Mouse (Mus musculus) stomach, embryonic 16.5 days (tissue): ENCODE results near the gene Mrpl24. TPM values are rescaled to one million over a fixed set of nuclear protein-coding genes. Genes with fewer than 3 reads are reported as not detected.

Source experiments
- ATAC-seq: fragments of 200-750 bp; cut with Nextera tagmentation; 2 replicates; pipeline ENCODE4 v1.8.0; 2017; ENCODE audit warnings: moderate number of reproducible peaks, moderate TSS enrichment; ENCODE audit not compliant: insufficient read depth, low FRiP score
- H3K27ac ChIP-seq: fragments of 300-500 bp; sonication (generic); 2 replicates; pipeline ENCODE4 v1.5.1; 2014; ENCODE audit warnings: low read length
- H3K27me3 ChIP-seq: fragments of 300-500 bp; sonication (generic); 2 replicates; pipeline ENCODE4 v1.6.1; 2014; ENCODE audit warnings: low read length, control low read depth, mixed read lengths; ENCODE audit not compliant: control insufficient read depth, insufficient read depth
- H3K36me3 ChIP-seq: fragments of 300-500 bp; sonication (generic); 2 replicates; pipeline ENCODE4 v1.6.1; 2014; ENCODE audit warnings: low read length; ENCODE audit not compliant: control insufficient read depth, insufficient read depth
- H3K4me1 ChIP-seq: fragments of 300-500 bp; sonication (generic); 2 replicates; pipeline ENCODE4 v1.6.1; 2014; ENCODE audit warnings: low read length, control low read depth, mixed read lengths; ENCODE audit not compliant: control insufficient read depth, insufficient read depth
- H3K4me2 ChIP-seq: fragments of 300-500 bp; sonication (generic); 2 replicates; pipeline ENCODE4 v1.6.1; 2014; ENCODE audit warnings: low read depth, low read length, mixed read lengths
- H3K4me3 ChIP-seq: fragments of 300-500 bp; sonication (generic); replicated peaks from 2 replicates; pipeline ENCODE4 v1.5.1; 2014; ENCODE audit warnings: mild to moderate bottlenecking, low read length
- H3K9ac ChIP-seq: fragments of 300-500 bp; sonication (generic); 2 replicates; pipeline ENCODE4 v1.6.1; 2014; ENCODE audit warnings: low read length
- H3K9me3 ChIP-seq: fragments of 300-500 bp; sonication (generic); replicated peaks from 2 replicates; pipeline ENCODE4 v1.6.1; 2016; ENCODE audit warnings: low read length, control low read depth; ENCODE audit not compliant: control insufficient read depth
- WGBS: fragments of 180-500 bp; shearing (Covaris S2); extraction: QIAGEN DNeasy Blood & Tissue Kit; methylation state at CpG from one replicate; pipeline ENCODE4 v1.1.7; 2014; 5-methylcytosine and 5-hydroxymethylcytosine counted together
- polyA plus RNA-seq: library from polyadenylated mRNA; unstranded; fragments of >200 nt; fragmentation: Nextera tagmentation; extraction: Ambion mirVana; gene quantifications from 2 replicates; pipeline ENCODE4 v1.2.1, GENCODE M21; 2015

Mrpl24 gene
- polyA plus RNA-seq, 1 experiment from 2014 or later: 77.2 TPM

GRCm38 (mm10) chr3:87935776-87936175 lies 16.5 kb downstream of the Mrpl24 start:
- peak; percentile 45; the same call in 1 of the 2 replicates for ATAC-seq
- Histone ChIP-seq H3K4me2 (no peak overlapping the region), H3K9ac (no peak overlapping the region), H3K27ac (no peak overlapping the region), H3K4me3 (no peak overlapping the region), H3K4me1 (peaks cover 13% of the 10 kb centered on the region), H3K36me3 (peaks cover 24% of the 10 kb centered on the region; the same call in 1 of the 2 replicates), H3K27me3 (no peaks in the 10 kb centered on the region), H3K9me3 (no peaks in the 10 kb centered on the region)
- 98% methylated on average over 2 of the region's 2 CpGs for WGBS

GRCm38 (mm10) chr3:87940611-87941010 lies 21.3 kb downstream of the Mrpl24 start:
- H3K4me2 ChIP-seq: no peak overlapping the region
- no peak overlapping the region for H3K27ac ChIP-seq
- H3K27me3 ChIP-seq: no peaks in the 10 kb centered on the region
- 60% methylated on average over 5 of the region's 5 CpGs for WGBS
- H3K4me3 ChIP-seq: no peak overlapping the region
- peaks cover 22% of the 10 kb centered on the region for H3K36me3 ChIP-seq
- no peaks in the 10 kb centered on the region for H3K9me3 ChIP-seq
- H3K4me1 ChIP-seq: no peaks in the 10 kb centered on the region; the same call in 1 of the 2 replicates
- H3K9ac ChIP-seq: no peak overlapping the region
- no peak for ATAC-seq

- peaks cover 6% of the 10 kb centered on the region for H3K4me1 ChIP-seq
- ATAC-seq: no peak
- H3K27me3 ChIP-seq: no peaks in the 10 kb centered on the region
- H3K27ac ChIP-seq: no peak overlapping the region
- no peak overlapping the region for H3K4me3 ChIP-seq
- no peaks in the 10 kb centered on the region for H3K9me3 ChIP-seq
- WGBS: 85% methylated on average over 2 of the region's 2 CpGs
- no peak overlapping the region for H3K9ac ChIP-seq
- no peak overlapping the region for H3K4me2 ChIP-seq
- peaks cover 22% of the 10 kb centered on the region for H3K36me3 ChIP-seq
Measured at GRCm38 (mm10) chr3:87942471-87942870, 23.2 kb downstream of the Mrpl24 start.

- Histone ChIP-seq H3K4me2 (no peak overlapping the region), H3K9ac (no peak overlapping the region), H3K36me3 (peaks cover 18% of the 10 kb centered on the region), H3K4me3 (no peak overlapping the region), H3K9me3 (no peaks in the 10 kb centered on the region), H3K27ac (no peak overlapping the region), H3K4me1 (peaks cover 17% of the 10 kb centered on the region), H3K27me3 (no peaks in the 10 kb centered on the region; the same call in 1 of the 2 replicates)
- ATAC-seq: no peak
- 81% methylated on average over 7 of the region's 7 CpGs for WGBS
Measured at GRCm38 (mm10) chr3:87943586-87943985, 24.3 kb downstream of the Mrpl24 start.

- no peaks in the 10 kb centered on the region; the same call in 1 of the 2 replicates for H3K27me3 ChIP-seq
- H3K9ac ChIP-seq: peak overlapping the region; percentile 46; the same call in 1 of the 2 replicates
- H3K4me1 ChIP-seq: peaks cover 26% of the 10 kb centered on the region
- H3K36me3 ChIP-seq: peaks cover 11% of the 10 kb centered on the region; the same call in 1 of the 2 replicates
- H3K4me2 ChIP-seq: no peak overlapping the region
- no peak overlapping the region; the same call in 1 of the 2 replicates for H3K27ac ChIP-seq
- ATAC-seq: peak; percentile 56; the same call in 1 of the 2 replicates
- H3K4me3 ChIP-seq: no peak overlapping the region
- WGBS: 23% methylated on average over 4 of the region's 4 CpGs
- H3K9me3 ChIP-seq: no peaks in the 10 kb centered on the region
Measured at GRCm38 (mm10) chr3:87944838-87945600, 25.7 kb downstream of the Mrpl24 start.

GRCm38 (mm10) chr3:87945781-87946540 lies 26.7 kb downstream of the Mrpl24 start:
- H3K9me3 ChIP-seq: no peaks in the 10 kb centered on the region
- peaks cover 30% of the 10 kb centered on the region for H3K4me1 ChIP-seq
- H3K27me3 ChIP-seq: no peaks in the 10 kb centered on the region; the same call in 1 of the 2 replicates
- H3K4me3 ChIP-seq: no peak overlapping the region
- peaks cover 7% of the 10 kb centered on the region; the same call in 1 of the 2 replicates for H3K36me3 ChIP-seq
- no peak overlapping the region for H3K9ac ChIP-seq
- H3K4me2 ChIP-seq: no peak overlapping the region
- H3K27ac ChIP-seq: no peak overlapping the region
- 38% methylated on average over 12 of the region's 12 CpGs for WGBS
- no peak for ATAC-seq

- H3K4me2 ChIP-seq: no peak overlapping the region
- peaks cover 30% of the 10 kb centered on the region for H3K4me1 ChIP-seq
- WGBS: 47% methylated on average over 1 of the region's 1 CpGs
- no peak overlapping the region for H3K9ac ChIP-seq
- H3K27ac ChIP-seq: no peak overlapping the region
- H3K36me3 ChIP-seq: 0 out of 2 replicates have a peak, but pooled peaks cover 3% of the 10 kb centered on the region
- no peak for ATAC-seq
- no peaks in the 10 kb centered on the region; the same call in 1 of the 2 replicates for H3K27me3 ChIP-seq
- H3K9me3 ChIP-seq: no peaks in the 10 kb centered on the region
- H3K4me3 ChIP-seq: no peak overlapping the region
Measured at GRCm38 (mm10) chr3:87946541-87946860, 27.2 kb downstream of the Mrpl24 start.

GRCm38 (mm10) chr3:87947056-87947810 lies 27.9 kb downstream of the Mrpl24 start:
- Histone ChIP-seq H3K4me3 (peak overlapping the region; percentile 37), H3K9ac (peak overlapping the region; percentile 65), H3K27me3 (no peaks in the 10 kb centered on the region; the same call in 1 of the 2 replicates), H3K4me1 (peaks cover 30% of the 10 kb centered on the region), H3K4me2 (peak overlapping the region; percentile 60), H3K9me3 (no peaks in the 10 kb centered on the region), H3K36me3 (no peaks in the 10 kb centered on the region), H3K27ac (no peak overlapping the region)
- 10% methylated on average over 26 of the region's 26 CpGs for WGBS
- no peak for ATAC-seq
